Mouse (Mus musculus) liver, embryonic 14.5 days (tissue): ENCODE results near the gene 4933434E20Rik.

Experiments
- CTCF ChIP-seq: IDR thresholded peaks from 2 replicates; pipeline ENCODE4 v1.5.1; 2016; ENCODE audit warnings: antibody characterized with exemption, low read depth, control low read depth
- EP300 ChIP-seq: IDR thresholded peaks from 2 replicates; pipeline ENCODE4 v1.6.1; 2016; ENCODE audit warnings: antibody characterized with exemption, low read depth

- TF ChIP-seq CTCF, result no peak
- TF ChIP-seq EP300, result no peak
These were observed 49.6 kb downstream of the 4933434E20Rik start for GRCm38 (mm10) chr3:90101010-90101409.
